Mouse (Mus musculus): ENCODE data around the gene Ccdc141. TPM values are rescaled to one million over a fixed set of nuclear protein-coding genes. Genes with fewer than 3 reads are reported as not detected.
"Not testable (repeated sequence)": the region's sequence is repeated elsewhere in the genome, so short reads cannot be mapped to it uniquely, and the experiment has no call there.

Gene Ccdc141
- polyA plus RNA-seq, 1 experiment, result 1.7 TPM

DNA sequence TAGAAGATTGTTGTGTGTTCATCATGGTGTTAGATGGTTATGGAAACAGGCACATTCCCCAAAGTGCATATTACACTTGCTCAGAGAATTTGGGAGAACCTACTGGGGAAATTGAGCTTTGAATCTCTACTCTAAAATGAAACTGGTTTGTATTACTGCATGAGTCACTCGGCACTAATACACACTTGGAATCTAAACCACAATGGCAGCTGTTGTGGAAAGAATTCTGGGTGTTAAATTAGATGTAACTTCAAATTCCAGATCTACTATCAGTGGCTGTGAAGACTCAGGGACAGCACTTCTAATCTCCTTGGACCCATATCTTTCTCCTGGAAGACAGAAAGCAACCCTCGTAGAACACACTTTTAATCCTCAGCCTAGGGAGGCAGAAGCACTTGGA, 149.8 kb downstream of the Ccdc141 start:
- Histone ChIP-seq H3K27ac (replicated peaks; ENCODE audit: low read depth, low read length) (no peak overlapping the region), H3K4me3 (ENCODE audit: insufficient read depth, low read depth, low read length) (no peak overlapping the region), H3K4me1 (ENCODE audit: control insufficient read depth, insufficient read depth, insufficient read length, low read length) (no peaks in the 10 kb centered on the region)

DNA sequence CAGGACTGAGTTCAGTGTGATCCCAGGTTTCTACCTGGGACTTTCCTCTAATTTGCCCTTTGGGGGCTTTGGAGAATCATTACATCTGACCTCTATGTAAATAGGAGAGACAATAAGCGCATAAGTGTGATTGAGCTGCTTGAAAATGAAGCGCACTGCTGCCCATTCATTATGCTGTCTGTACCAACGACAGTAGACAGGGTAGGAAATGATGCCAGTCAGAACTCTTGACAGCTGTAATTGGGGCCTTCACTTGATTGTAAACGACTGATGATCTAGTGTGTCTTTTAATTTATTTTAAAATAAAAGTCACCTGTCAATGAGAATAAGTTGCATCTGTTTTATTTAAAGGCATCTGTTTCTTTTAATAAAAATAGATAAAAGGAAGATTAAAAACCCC, 152.7 kb downstream of the Ccdc141 start:
- Histone ChIP-seq H3K4me1 (ENCODE audit: control insufficient read depth, insufficient read depth, insufficient read length, low read length) (no peaks in the 10 kb centered on the region), H3K27ac (replicated peaks; ENCODE audit: low read depth, low read length) (no peak overlapping the region), H3K4me3 (ENCODE audit: insufficient read depth, low read depth, low read length) (no peak overlapping the region)

DNA sequence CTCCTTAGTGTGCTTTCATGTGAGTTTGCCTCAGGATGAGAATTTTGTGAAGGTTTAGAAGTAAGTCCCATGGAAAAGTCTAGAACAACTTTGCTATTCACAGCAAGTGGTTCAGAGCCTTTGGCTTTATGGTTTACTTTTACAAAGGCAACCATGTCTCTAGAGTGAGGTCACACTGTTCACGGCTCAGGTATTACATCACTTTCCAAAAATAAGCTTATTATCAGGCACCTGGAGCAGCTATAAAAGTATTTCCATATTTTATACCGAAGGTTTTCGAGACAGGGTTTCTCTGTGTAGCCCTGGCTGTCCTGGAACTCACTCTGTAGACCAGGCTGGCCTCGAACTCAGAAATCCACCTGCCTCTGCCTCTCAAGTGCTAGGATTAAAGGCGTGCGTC, 157.0 kb downstream of the Ccdc141 start:
- H3K27ac ChIP-seq (replicated peaks; ENCODE audit: low read depth, low read length); H3K4me1 ChIP-seq (ENCODE audit: control insufficient read depth, insufficient read depth, insufficient read length, low read length); H3K4me3 ChIP-seq (ENCODE audit: insufficient read depth, low read depth, low read length): not testable (repeated sequence)

DNA sequence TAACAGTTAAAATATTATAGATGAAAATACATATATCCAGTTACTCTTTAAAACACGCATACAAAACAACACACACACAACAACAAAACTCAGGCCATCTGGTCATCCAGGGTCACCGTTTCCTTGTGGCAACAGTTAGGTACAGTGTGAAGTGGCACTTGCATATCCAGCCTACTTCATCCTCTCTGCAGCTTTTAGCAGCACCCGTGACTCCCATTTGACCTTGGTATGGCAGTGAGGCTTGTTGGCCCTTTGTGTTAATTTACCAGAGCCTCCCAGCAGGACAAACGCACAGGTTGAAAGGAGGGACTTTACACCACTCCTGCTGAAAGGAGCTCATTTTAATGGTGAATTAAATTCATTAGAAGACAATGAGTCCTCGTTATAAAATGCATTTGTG, 158.5 kb downstream of the Ccdc141 start:
- Histone ChIP-seq H3K4me1 (ENCODE audit: control insufficient read depth, insufficient read depth, insufficient read length, low read length) (no peaks in the 10 kb centered on the region), H3K27ac (replicated peaks; ENCODE audit: low read depth, low read length) (no peak overlapping the region), H3K4me3 (ENCODE audit: insufficient read depth, low read depth, low read length) (no peak overlapping the region)

DNA sequence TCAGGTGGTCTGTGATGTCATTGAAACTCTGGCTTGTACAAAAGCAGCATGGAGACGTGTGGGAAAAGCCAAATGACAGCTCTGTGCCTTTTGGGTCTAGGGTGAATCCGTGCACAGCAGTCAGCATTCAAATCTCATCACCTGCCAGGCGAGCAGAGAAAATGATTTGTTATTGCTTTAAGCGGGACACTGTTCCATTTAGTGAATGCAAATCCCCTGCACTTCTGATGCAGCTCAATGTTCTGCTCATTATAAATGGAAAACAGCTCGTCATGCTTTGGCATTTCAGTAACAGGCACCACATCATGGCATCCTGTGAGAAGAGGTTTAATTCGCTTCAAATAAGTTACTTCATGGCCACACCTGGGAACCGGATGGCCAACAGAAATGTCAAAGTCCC, 163.4 kb downstream of the Ccdc141 start:
- Histone ChIP-seq H3K4me3 (ENCODE audit: insufficient read depth, low read depth, low read length) (no peak overlapping the region), H3K27ac (replicated peaks; ENCODE audit: low read depth, low read length) (no peak overlapping the region), H3K4me1 (ENCODE audit: control insufficient read depth, insufficient read depth, insufficient read length, low read length) (no peaks in the 10 kb centered on the region)

DNA sequence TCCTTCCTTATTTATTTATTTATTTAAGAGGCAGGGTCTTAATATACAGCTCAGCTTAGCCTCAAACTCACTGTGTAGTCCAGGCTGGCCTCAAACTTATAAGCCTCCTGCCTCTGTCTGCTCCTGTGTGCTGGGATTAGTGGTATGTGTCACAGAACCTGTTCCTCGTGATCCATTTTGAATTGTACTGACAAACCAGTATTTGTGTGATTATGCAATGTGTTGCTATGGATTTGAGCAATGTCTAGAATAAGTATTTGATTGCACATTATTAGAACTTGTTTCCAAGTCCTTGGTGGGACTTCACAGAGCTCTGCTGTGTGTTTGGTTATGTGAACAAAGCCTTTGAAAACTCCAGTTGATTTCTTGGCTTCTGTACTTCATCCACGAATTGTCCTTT, 167.3 kb downstream of the Ccdc141 start:
- Histone ChIP-seq H3K4me1 (ENCODE audit: control insufficient read depth, insufficient read depth, insufficient read length, low read length) (no peaks in the 10 kb centered on the region), H3K4me3 (ENCODE audit: insufficient read depth, low read depth, low read length) (no peak overlapping the region), H3K27ac (replicated peaks; ENCODE audit: low read depth, low read length) (no peak overlapping the region)

DNA sequence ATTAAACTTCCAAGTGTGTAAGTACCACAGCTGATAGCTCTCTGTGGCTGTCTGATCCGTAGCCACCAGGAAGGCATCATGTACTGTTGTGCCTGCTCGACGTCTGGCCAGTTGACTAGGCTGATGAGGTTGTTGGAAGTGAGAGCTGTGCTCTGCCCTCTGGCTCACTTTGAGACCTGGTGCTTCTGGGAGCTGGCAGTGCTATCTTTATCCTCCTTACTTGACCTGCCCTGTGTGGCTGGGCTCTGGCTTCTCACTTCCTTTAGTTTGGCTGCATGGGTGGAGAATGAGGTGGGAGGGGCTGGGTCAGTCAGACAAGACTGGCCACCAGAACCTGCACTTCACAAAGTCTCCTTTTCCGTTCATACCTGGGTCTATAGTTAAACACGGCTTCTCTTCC, 172.1 kb downstream of the Ccdc141 start:
- no peak overlapping the region for H3K27ac ChIP-seq (replicated peaks; ENCODE audit: low read depth, low read length)
- no peak overlapping the region for H3K4me3 ChIP-seq (ENCODE audit: insufficient read depth, low read depth, low read length)
- no peaks in the 10 kb centered on the region for H3K4me1 ChIP-seq (ENCODE audit: control insufficient read depth, insufficient read depth, insufficient read length, low read length)

DNA sequence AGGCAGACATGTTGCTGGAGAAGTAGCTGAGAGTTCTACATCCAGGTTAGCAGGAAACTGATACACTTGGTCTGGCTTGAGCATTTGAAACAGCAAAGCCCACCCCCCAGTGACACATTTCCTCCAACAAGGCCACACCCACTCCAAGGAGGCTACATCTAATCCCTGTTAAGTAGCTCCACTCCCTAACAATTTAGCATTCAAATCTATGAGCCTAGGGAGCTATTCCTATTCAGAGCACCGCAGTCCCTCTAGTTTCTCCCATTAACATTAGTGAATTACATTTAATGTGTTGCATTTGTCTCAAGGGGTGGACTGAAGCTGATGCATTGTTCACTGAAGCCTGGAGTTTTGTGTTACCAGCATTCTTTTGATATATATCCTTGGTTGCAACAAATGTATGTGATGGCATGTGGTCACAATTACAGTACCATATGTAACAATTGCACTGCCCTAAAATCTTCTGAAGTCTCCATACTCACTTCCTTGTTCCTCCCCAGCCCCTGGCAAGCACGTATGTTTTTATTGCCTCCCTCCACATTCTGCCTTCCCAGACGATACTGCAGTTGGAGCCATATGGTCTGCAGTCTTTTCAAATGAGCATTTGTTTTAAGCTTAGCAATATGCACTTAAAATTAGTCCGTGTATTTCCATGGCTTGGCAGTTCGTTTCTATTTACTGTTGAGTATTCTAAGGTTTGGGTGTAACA, 177.8 kb downstream of the Ccdc141 start:
- no peaks in the 10 kb centered on the region for H3K4me1 ChIP-seq (ENCODE audit: control insufficient read depth, insufficient read depth, insufficient read length, low read length)
- no peak overlapping the region for H3K27ac ChIP-seq (replicated peaks; ENCODE audit: low read depth, low read length)
- no peak overlapping the region for H3K4me3 ChIP-seq (ENCODE audit: insufficient read depth, low read depth, low read length)

DNA sequence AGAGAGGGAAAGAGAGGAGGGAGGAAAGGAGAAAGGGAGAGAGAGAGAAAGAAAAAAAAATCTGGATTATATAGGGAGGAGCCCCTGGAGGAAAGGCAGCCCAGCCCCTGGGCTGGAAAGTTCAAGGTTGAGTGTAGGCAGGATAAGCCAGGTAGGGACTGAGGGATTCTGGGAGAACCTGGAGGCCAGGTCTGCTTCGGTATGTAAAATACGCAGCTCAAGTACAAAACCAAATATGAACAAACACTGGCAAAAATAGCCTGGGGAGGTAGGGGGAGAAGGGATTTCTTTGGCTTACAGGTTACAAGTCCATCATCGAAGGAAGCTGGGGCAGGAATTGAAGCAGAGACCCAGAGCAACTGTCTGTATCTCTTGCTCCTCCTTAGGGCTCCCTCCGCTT, 183.1 kb downstream of the Ccdc141 start:
- Histone ChIP-seq H3K4me3 (ENCODE audit: insufficient read depth, low read depth, low read length) (no peak overlapping the region), H3K27ac (replicated peaks; ENCODE audit: low read depth, low read length) (no peak overlapping the region), H3K4me1 (ENCODE audit: control insufficient read depth, insufficient read depth, insufficient read length, low read length) (no peaks in the 10 kb centered on the region)

DNA sequence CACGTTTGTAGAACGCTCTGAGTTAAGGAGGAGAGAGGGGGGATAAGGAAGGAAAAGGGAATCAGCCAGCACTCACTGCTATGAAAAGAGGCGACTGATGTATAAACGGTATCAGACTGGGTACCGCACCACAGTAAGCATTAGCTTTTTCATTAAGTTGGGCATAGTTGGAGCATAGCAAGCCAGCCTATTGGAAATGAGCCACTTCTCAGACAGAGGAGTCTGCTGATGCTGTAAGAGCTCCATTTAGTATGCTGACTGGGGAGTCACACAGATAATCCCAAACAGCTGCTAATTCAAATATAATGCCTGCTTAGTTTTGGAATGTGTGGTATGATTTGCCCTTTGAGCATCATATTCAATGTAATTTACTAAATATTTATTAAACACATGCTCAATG, 186.1 kb downstream of the Ccdc141 start:
- H3K4me1 ChIP-seq (ENCODE audit: control insufficient read depth, insufficient read depth, insufficient read length, low read length), result no peaks in the 10 kb centered on the region
- no peak overlapping the region for H3K4me3 ChIP-seq (ENCODE audit: insufficient read depth, low read depth, low read length)
- H3K27ac ChIP-seq (replicated peaks; ENCODE audit: low read depth, low read length), result no peak overlapping the region

DNA sequence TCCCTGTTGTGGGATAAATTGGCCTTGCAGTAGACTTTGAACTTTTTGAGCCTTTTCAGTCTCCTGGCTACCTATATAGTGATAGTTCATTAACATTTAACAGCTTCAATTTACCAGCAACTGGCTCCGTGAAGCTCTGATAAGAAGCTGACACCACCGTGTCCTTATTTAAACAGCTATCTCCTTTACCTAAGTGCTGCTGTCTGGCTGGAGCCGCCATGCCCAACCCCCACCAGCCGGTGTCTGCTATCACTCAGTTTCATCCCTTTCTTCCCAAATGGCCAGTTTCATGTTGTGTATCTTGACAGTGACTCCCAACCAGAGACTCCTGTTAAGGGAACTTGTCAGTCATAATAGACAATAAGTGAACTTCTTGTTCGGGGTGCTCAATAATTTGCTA, 186.8 kb downstream of the Ccdc141 start:
- no peak overlapping the region for H3K4me3 ChIP-seq (ENCODE audit: insufficient read depth, low read depth, low read length)
- H3K27ac ChIP-seq (replicated peaks; ENCODE audit: low read depth, low read length), result no peak overlapping the region
- no peaks in the 10 kb centered on the region for H3K4me1 ChIP-seq (ENCODE audit: control insufficient read depth, insufficient read depth, insufficient read length, low read length)

DNA sequence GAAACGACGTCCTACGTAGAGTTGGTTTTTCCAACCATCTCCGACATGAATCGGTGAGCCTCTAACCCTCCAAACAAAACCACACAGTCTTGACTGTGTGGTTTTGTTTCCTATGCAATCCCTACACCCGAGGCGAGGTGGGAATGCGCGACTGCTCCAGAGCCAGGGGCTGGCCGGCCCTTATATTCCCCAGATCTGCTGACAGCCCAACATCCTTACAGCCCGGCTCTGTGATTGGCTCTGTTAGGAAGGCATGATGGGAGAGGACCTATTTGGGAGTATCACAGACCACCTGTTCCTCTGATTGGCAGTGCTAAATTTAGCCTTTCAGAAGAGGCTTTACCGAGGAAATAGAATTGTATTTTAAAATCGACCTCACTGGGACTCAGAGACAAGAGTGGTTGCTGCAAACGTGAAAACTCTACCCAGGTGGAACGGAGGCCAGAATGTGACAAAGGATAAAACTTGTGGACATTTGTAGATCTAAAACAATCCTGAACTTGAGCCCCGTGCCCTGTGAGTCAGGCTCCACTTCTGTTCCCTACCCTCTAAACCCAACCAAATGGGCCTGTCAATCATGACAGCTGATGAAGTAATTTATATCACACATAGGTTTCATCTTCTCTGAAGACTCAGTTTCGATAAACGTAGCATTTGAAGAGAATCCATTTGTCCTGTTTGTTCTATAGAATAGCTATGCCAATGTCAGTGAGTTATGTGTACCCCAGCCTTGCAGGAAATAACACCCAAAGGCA, 187.9 kb downstream of the Ccdc141 start, which contains the start of gene Ttn:
Gene Ttn, minus strand, starts transcription at position 157 of the 755 bp plus-strand sequence.
- H3K4me3 ChIP-seq (ENCODE audit: insufficient read depth, low read depth, low read length), result no peak within 1 kb of the TSS
- no peak within 1 kb of the TSS for H3K27ac ChIP-seq (replicated peaks; ENCODE audit: low read depth, low read length)
- no peaks in the 10 kb centered on the region for H3K4me1 ChIP-seq (ENCODE audit: control insufficient read depth, insufficient read depth, insufficient read length, low read length)

DNA sequence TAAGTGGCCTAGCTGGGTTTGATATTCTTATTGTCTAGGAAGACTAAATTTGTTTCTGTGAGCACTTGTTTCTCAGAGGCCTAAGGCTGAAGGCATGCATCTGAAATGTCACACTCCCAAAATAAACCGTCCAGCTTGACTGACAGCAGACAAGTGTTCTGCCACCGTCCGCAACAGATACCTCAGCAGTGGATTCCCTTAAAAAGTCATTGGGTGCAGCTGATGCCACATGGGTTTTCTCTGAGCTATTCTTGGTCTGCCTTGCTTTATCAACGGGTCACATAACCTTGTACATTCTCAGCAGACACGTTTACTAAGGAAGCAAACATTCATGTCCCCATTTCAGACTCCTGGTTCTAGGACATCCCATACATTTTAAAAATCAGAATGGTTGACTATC, 188.7 kb downstream of the Ccdc141 start:
- H3K4me1 ChIP-seq (ENCODE audit: control insufficient read depth, insufficient read depth, insufficient read length, low read length), result no peaks in the 10 kb centered on the region
- H3K4me3 ChIP-seq (ENCODE audit: insufficient read depth, low read depth, low read length), result no peak overlapping the region
- H3K27ac ChIP-seq (replicated peaks; ENCODE audit: low read depth, low read length), result no peak overlapping the region

DNA sequence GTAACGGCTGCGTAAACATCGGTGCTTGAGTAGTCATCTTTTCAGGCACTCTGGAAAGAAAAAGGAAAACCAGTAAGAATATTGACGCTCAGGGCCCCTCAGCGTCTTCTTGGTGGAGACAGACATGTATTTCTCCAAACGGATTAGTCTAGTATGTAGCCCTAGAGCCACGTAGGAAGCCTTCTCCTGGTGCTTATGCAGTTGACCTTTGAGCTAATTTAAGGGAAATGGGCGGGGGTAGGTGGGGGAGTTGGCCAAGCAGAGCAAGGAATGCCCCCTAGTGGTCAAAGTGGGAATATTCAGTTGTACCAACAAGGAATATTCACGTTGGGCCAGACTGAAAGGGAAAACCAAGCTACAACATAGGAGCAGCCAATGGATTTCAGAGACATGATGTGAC, 190.3 kb downstream of the Ccdc141 start:
- H3K4me3 ChIP-seq (ENCODE audit: insufficient read depth, low read depth, low read length), result no peak overlapping the region
- H3K4me1 ChIP-seq (ENCODE audit: control insufficient read depth, insufficient read depth, insufficient read length, low read length), result no peaks in the 10 kb centered on the region
- no peak overlapping the region for H3K27ac ChIP-seq (replicated peaks; ENCODE audit: low read depth, low read length)

DNA sequence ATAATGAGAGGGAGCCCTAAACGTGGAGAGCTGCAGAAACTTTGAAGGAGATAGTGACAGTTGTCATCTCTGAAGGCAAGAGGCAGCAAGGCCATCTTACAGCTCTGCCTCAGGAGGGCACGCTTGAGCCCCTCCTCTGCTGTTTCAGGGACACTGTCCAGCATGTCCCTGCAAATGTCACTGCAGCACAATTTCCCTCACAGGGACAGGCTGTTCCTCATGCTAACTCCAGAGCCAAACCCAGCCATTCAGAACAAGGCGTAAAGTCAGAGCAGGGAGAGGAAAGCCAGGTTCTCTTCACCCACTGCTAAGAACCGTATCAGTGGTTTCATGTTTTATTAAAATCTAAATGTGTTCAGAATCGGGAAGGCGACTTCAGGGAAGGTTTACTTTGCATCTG, 192.8 kb downstream of the Ccdc141 start:
- Histone ChIP-seq H3K4me3 (ENCODE audit: insufficient read depth, low read depth, low read length) (no peak overlapping the region), H3K4me1 (ENCODE audit: control insufficient read depth, insufficient read depth, insufficient read length, low read length) (no peaks in the 10 kb centered on the region), H3K27ac (replicated peaks; ENCODE audit: low read depth, low read length) (no peak overlapping the region)

DNA sequence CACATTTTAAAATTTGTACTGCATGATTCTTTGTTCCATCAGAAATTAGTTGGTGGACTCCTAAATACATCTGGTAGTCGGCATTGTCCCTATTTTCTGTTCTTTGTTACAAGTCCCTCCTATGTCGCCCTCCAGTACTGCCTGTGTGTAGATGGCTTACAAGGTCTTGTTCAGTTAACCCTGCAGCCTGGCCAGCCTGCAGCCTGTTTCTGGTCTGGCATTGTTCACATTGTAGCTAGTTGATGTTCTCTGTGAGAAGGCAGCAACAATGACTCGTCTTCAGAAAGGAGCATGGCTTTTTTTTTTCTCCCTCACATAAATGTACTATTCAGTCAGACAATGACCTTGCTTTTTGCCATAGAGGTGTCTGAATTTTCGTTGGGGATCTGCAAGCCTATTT, 198.4 kb downstream of the Ccdc141 start:
- Histone ChIP-seq H3K4me1 (ENCODE audit: control insufficient read depth, insufficient read depth, insufficient read length, low read length) (no peaks in the 10 kb centered on the region), H3K27ac (replicated peaks; ENCODE audit: low read depth, low read length) (no peak overlapping the region), H3K4me3 (ENCODE audit: insufficient read depth, low read depth, low read length) (no peak overlapping the region)
